Mouse (Mus musculus) retina, postnatal 1 day (tissue): ENCODE measurements around the gene Mrps18b.
"Not testable (repeated sequence)": the region's sequence is repeated elsewhere in the genome, so short reads cannot be mapped to it uniquely, and the experiment has no call there.

Experiments
- DNase-seq: peaks from one replicate; pipeline ENCODE4 v3.0.0-alpha.2; 2012

Gene Mrps18b

DNA sequence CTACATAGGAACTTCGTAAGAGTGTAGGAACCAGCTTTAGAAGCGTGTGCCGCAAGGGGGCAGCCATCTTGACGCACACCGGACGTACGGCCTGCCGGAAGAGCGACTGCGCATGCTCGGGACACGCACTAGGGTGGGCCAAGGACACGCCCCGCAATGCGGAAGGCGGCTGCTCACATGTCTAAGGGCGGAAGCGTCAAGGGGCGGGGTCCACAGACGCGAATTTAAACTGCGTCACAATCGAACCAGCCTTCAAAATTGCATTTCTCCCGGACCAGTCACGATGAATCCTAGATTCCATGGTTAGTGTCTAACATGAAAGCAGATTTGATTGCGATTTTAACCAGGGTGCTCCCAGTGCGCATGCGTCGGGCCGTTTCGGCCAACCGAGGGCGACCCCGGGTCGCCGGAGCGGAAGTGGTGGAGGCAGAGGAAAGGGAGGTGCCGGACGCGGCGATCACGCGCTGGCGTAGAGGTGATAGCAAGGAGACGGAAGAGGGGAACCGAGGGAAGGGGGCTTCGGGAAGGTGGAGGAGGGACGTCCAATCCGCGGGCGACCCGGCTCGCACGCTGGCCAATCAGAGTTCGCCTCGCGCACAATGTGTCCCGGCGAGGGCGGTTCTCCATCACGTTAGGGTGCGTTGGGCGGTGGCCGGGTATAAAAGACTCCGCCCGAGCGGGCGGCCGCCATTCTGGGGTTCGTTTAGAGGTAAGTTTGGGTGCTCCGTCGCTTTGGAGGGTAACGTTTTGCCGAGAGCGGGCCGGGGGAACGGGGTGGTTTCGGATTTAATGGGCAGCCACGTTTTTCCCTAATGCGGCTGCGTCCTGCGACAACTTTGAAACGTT is at the start of gene Mrps18b, which contains the start of gene Ppp1r10:
Gene Mrps18b, minus strand, starts transcription at position 93 of the 846 bp plus-strand sequence.
Gene Ppp1r10, plus strand, starts transcription at position 138 of the 846 bp plus-strand sequence.
- DNase-seq: peak; percentile 100

DNA sequence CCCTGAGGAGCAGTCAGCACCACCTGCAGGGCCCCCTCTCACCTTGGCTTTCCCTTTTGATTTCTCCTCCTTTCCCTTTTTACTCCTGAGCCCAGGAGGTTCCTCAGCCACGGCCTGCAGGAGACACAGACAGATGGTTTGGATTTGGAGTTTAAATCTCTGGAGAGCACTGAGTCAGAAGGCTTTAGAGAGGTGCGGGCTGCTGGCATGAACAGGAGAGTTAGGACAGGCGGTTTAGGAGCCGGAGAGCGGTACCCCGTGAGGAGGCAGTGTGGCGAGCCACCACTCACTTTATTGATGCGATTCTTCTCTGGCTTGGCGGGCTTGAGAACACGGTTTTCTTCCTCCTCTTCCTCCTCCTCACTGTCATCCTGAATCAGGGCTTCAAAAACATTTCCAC is 47.1 kb upstream of the Mrps18b start:
- no peak for DNase-seq

DNA sequence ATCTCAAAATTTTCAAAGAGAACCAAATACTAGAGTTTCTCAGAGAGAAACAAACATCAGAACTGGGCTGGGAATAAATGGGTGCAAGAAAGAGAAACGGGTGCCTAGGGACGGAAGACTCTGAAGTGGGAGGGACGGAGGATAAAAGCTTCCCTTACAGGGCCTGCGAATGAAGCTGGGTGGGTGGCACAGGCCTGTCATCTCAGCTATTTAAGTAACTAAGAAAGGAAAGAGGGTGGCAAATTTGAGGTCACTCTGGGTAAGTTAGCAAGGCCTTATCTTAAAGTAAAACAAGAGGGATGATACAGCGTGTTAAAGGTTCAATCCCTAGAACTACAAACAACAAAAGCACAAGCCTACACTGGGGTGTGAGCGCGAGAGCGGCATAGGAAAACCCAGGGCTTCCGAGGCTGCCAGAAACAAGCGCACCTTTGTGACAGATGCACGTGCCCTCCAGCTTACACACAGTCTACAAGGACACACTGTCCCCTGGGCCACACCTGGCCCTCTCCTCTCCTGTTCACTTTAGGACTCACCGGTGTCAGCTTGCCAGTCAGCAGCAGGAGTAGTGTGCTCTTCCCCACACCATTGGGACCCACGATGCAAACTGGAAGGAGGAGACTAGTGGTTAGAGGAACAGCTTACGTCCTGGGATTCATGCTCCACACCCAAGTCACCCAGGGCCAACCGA is 42.5 kb upstream of the Mrps18b start:
- DNase-seq: no peak

GRCm38 (mm10) chr17:35954665-35955064 is 38.5 kb upstream of the Mrps18b start:
- no peak for DNase-seq

DNA sequence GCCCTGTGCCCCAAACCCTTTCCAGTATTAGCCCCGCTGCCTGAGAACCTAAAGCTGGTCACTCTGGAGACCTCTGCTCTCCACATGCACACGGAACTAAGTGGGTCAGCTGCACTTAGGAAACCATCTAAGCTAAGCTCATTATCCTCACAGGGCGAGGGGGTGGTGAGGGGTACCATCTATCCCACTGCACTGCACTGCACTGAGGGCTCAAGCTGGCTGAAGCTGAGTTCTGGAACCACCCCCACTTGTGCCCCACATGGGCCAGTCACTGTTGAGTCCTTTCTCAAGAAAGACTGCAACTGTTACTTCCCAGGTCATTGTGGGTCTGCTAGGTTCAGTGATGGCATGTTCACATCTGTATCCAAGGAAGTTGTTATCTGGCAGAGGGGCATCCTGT is 36.4 kb upstream of the Mrps18b start:
- not testable (repeated sequence) for DNase-seq

- peak; percentile 46 for DNase-seq
Measured at GRCm38 (mm10) chr17:35950946-35951345, 34.8 kb upstream of the Mrps18b start.

GRCm38 (mm10) chr17:35939941-35940340 is 23.8 kb upstream of the Mrps18b start:
- no peak for DNase-seq

- no peak for DNase-seq
Measured at GRCm38 (mm10) chr17:35939108-35939507, 22.9 kb upstream of the Mrps18b start.

DNA sequence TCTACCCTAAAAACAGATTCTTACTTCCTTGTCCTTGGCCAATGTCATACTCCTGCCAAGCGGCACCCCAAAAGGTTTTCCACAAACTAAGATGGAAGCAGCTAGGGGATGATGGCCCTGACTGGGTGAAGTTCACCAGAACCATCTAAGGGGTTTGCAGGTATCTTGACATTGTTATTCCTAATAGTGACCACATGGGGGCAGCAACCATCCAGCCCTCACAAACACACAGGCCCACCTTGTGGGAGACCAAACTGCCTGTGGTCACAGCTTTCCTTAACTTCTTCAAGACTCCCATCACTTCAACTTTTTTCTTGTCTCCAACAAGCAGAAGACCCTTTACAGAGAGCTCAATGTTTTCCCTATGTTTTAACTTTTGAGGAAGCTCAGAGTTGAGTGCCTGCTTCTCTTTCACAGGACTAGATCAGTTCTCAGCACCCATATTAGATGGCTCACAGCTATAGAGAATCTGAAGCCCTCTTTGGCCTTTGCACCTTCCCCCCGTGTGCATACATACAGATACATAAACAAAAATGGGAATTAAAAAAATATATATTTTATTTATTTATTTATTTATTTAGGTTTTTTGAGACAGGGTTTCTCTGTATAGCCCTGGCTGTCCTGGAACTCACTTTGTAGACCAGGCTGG is 21.6 kb upstream of the Mrps18b start:
- DNase-seq: peak; percentile 76

- DNase-seq: not testable (repeated sequence)
Measured at GRCm38 (mm10) chr17:35935763-35936162, 19.6 kb upstream of the Mrps18b start.

DNA sequence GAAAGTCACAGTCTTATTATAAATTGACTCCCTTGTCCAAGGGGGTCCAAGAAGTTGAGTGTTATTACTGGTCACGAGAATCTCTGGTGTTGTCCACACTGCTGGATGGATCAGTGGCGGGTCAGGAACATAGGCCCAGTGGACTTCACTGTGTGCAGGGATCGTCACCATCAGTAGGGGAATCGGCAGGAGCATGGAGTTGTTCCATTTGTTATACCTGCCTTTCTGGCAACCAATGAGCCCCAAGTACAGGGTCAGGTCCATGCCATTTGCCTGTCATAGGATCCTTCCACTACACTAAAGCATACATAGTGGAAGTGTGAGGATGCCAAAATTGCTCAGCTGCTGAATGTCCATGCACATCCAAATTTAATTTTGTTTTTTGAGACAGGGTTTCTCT is 16.4 kb upstream of the Mrps18b start:
- no peak for DNase-seq

- DNase-seq: no peak
Measured at GRCm38 (mm10) chr17:35930627-35931026, 14.4 kb upstream of the Mrps18b start.

- no peak for DNase-seq
Measured at GRCm38 (mm10) chr17:35929534-35929933, 13.3 kb upstream of the Mrps18b start.

DNA sequence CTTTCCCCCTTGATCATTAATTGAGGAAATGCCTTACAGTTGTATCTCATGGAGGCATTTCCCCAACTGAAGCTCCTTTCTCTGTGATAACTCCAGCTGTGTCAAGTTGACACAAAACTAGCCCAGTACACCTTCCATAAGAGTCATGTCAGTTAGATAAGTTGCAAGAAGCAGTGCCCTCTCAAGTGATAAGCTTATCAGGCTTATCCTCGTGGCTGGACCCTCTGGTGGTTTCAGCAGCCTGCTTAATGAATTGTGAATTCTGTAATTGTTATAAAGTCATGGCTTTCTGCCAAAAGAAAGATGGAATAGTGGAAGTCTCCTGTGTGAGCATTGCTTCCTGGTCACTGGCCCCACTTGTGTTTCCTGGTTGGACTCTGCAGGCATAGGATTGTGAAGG is 11.3 kb upstream of the Mrps18b start:
- DNase-seq: no peak

- no peak for DNase-seq
Measured at GRCm38 (mm10) chr17:35923281-35923680, 7.1 kb upstream of the Mrps18b start.

- no peak for DNase-seq
Measured at GRCm38 (mm10) chr17:35922566-35922965, 6.4 kb upstream of the Mrps18b start.

DNA sequence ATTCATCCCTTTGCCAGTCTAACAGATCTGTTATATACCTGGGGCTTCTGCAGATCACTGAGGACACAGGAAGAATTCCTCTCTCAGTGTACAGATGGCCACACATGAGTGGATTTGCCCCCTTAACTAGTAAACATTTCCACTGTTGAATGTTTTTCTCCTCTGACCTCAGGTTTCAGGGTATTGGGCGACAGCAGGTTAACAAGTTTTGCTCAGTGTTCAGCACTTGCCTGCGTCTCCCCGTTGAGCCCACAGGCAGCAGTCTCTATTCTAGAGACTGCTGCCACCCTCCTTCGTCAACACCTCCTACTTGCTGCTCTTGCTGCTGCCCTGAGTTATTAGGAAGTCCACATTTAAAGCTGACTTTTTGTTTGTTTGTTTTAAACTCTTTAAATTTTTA is 5.5 kb upstream of the Mrps18b start:
- no peak for DNase-seq

GRCm38 (mm10) chr17:35920862-35921562 is 4.8 kb upstream of the Mrps18b start:
- peak; percentile 71 for DNase-seq

DNA sequence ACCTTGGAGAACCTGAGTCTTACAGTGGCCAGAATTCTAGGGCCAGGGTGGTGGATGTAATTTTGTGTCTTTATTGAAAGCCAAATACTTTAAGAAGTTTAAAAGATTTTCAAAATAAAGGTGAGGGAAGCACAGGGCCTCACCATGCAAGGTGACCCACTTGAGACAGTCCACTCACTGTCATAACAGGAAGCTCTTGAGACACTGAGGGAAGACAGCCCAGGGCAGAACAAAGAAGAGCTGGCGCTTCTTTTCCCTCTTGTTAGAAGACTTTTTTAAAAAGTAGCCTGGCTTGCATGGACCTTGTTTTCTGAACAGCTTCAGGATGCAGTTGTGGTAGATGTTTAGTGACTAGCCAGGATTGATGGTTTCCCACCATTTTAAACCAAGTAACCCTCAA is 4.2 kb upstream of the Mrps18b start:
- no peak for DNase-seq

- no peak for DNase-seq
Measured at GRCm38 (mm10) chr17:35919864-35920301, 3.7 kb upstream of the Mrps18b start.

GRCm38 (mm10) chr17:35919060-35919715 is 3.0 kb upstream of the Mrps18b start:
- DNase-seq: peak; percentile 98
